Mouse (Mus musculus): ENCODE results near the gene Ilf3.

DNA sequence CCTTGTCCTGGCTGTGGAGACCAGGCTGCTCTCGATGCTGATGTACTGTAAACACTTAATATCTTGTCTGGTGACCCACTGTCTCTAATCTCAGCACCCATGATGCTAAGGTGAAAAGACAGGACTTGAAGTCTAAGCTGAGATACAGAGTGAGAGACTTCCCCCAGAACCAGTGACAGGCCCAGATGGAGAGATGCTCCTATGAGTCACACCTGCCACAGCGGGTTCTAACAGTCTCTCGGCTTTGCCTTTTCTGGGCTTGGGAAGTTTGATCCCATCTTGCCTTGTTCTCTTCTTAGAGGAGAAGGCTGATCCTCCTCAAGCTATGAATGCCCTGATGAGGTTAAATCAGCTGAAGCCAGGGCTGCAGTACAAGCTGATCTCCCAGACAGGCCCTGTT is 29.5 kb downstream of the Ilf3 start:
- TF ChIP-seq CTCF (IDR thresholded peaks at IDR 0.05; ENCODE audit: extremely low read depth, insufficient read depth, insufficient read length, insufficient replicate concordance), result no peak
- no peak for TF ChIP-seq POLR2A (IDR thresholded peaks at IDR 0.05; ENCODE audit: low read depth, low read length)
